Mouse (Mus musculus) lung, postnatal 25 days (tissue): Measurements from ENCODE around the gene Utrn.

Source experiments
- DNase-seq: peaks from one replicate; pipeline ENCODE4 v3.0.0; 2022; ENCODE audit warnings: low spot score

Utrn gene

DNA sequence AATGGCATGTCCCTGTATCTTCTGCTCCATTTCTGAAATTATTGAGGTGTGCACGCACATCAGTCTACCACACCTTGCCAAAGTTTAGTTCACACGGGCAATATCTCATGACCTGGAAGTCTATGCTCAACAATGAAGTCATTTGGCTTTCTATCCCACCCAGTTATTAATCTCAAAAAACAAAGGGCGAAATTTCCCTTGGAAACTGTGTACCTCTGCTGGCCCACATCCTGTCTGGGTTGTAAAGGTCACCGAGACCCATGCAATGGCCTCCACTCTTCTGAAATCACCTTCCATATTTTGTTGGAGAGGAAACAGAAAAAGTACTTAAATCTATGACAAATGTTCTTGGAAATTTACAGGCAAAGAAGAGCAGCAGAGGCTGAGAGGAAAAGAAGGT is 70.9 kb downstream of the Utrn start:
- DNase-seq, result no peak

DNA sequence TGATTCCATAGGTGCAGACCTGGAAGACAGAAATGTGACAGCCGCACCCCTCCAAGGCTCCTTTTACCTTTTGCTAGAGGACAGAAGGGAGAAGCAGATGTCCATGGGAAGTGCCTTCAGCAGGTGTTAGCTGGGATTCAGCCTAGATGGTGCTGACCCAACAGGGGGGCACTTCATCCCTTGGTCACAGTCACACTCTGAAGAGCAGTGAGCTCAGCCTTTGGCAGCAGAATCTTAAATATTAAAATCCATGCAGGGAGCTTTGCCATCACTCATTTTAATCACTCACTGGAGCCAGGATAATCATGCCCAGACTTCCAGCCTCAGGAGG is 72.7 kb downstream of the Utrn start:
- DNase-seq, result no peak

DNA sequence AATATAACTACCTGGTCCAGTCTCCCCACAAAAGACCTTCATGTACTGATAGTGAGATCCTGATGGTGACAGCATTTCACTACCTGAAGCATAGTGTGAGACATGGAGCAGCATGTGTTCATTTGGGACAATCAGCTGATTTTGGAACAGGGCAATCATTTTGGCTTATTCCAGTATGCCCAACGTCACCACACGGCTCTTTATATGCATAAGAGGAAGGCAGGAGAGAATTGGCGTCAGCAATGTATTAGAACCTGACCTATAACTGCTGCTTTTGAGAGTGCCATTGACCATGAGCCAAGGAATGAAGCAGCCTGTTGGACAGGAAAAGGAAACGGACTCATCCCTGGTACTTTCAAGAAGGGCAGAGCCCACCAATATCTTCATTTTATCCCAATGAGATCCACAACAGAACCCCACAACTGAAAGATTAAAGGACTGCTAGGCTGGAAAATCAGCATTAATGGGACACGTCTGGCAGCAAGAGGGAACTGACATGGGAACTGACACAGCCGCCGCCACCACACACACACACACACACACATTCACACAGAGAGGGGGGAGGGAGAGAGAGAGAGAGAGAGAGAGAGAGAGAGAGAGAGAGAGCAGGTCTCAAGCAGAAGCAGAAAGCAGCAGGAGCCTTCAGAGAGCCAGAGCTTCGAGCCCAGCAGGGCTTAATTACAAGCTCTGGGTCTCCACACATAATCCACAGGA is 73.2 kb downstream of the Utrn start:
- DNase-seq, result no peak

DNA sequence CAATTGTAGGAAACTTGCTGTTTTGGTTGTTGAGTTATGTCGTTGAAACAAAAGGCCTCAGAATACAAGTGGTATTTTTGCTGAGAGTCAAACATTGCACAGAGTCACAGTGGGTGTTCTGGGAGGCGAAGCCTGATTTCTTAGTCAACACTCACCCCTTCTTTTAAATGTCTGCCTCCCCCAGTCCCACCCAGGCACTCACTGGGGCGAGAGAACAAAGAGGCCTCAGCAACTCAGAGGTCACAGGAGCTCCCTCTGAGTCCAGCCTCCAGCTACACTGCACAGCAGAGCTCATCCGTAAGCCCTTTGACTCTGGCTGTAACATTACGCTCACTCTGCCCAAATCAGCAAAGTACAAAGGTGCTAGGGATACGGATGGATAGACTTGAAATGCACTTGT is 77.1 kb downstream of the Utrn start:
- DNase-seq, result no peak

DNA sequence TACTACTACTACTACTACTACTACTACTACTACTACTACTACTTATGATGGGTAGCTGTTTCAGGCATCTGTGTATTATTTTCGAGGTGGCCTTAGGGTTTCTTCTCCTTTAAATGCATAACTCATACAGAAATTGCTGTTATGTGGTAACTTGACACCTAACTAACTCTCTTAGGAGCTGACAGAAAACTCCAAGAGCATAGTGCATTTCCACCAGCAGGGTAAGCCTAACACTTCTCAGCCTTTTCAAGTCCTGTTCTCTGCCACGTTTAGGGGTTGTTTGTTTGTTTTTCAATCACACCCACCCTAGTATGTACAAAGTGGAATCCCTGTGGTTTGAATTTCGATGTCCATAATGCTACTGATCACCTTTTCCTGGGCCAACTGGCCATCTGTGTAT is 78.3 kb downstream of the Utrn start:
- DNase-seq, result no peak

DNA sequence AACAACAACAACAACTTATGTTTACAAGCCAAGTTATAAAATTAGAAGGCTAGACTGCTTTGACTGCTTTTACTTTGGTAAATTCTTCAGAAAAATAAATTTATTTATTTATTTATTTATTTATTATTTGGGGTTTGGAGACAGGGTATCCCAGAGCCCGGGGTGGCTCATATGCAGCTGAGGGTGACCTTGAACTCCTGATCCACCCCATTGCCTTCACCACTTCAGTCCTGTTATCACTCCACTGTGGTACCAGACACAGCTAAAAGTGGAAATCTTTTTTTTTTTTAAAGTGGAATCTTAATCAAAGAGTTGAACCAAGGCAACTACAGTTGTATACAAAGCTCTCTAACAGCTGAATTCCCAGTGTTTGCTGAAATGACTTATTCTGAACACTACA is 80.6 kb downstream of the Utrn start:
- DNase-seq, result no peak

DNA sequence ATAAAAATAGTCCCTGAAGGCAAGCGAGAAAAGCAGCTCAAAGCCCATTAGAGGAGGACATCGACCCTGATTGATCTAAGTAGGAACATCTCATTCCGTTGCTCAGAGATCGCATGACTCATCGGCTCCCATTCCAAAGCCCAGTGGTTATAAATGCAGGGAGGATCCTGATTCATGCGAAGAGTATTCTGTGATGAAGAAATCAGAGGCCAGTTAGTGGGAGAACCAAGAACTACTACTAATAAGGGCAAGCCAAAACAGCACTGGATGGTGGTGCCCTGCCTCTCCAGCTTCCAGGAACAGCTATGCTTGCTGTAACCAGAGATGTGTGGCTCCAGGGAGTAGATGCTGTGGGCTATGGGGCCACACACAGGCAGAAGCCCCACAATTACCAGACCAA is 81.2 kb downstream of the Utrn start:
- DNase-seq, result peak; percentile 50

DNA sequence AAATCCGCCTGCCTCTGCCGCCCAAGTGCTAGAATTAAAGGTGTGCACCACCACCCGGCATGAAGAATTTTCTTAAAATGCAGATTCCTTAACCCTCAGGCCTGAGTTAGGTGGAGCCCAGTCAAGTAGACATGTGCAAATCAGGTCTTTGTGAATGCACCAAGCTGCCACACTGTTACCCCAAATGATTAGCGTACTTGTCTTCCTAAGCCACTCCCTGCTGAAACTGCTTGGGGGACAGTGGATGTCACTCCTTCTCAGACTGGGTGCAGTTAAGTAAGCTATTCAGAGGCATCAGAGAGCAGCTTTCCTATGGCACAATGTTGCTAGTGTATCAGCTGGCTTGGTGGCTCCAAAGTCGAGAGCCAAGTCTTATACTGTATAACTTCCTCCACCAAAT is 83.9 kb downstream of the Utrn start:
- DNase-seq, result no peak

DNA sequence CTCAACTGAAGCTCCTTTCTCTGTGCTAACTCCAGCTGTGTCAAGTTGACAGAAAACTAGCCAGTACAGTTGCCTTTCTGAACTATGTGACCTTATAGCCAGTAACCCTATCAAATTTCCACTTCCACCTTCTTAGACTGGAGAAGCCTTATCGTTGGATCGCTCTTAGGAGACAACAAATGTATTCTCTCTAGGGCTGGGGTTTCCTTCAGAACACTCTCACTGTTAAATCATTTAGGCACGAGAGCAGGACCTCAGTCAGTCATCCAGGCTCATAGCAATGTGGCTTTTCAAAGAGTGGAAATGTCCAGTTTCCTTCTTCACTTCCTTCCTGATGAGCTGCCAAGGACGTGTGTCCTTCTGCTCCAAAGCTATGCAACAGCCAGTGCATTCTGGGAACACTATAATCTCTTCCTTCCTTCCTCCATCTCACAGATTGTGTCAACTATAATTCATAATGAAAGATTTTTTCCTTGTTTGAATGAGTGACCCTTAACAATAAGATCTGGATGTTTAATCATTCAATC is 87.7 kb downstream of the Utrn start:
- DNase-seq, result peak; percentile 43

DNA sequence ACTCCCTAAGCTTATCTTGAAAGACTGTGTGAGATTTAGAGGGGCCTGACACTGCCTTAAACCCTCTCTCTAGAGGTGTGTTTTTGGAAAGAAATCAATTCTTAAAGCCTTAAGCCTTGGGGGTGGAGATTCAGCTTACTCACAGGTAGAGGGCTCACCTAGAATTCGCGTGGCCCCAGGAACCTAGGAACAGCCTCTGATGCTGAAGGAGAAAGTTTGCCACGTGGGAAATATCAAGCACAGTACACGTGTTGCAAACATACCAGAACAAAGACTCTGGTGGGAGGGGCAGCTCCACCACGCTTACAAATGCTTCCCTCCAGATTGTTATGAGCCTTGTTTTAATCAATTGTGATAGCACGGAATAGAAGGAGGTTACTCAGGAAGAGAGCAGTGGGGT is 96.0 kb downstream of the Utrn start:
- DNase-seq, result peak; percentile 21

DNA sequence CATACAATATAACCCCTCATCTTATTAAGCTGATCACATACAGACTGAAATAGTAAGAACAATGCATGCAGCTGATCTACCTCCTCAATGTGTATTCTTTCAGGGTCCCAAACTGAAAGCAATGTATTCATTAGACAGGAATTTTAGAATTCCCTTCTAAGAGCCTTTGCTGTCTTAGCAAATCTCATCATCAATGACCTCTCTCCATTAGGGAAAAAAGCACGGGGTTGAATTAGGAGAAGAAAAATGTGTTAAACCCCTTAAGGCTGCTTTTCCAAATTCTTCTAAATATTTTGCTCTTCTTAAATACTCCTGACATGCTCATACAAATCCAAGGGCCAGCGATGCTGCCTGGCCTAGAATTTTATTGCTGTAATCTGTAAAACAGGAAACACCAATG is 97.7 kb downstream of the Utrn start:
- DNase-seq, result no peak

DNA sequence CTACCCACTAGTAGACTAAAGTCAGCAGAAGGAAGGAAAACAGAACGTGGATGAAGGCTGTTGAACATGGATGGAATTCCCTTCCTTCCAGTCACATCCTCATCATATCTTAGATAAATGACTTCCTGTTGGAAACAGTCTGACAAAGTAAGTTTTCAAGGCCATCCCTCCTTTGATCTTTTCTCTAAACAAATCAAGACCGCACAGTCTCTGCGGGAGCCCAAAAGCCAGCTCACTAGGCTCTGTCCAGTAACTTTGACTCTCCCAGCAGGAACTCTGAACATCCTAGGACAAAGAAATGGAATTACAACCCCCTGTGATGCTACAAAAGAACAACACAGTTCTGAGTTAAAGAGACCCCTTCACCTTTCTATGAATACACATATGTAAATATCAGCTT is 106.5 kb downstream of the Utrn start:
- DNase-seq, result no peak

DNA sequence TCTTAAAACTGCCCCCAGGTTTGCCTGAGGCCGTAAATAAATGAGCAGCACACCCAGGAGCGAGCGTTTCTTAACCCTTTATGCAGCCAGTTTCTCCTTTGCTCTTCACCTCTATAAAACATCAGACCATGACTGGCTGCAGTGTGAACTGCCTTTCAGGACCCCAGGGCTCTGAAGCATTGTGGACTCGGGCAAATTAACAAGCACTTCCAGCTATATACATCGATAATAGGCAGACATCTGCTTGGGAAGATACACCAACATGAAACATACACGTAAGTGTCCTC is 110.5 kb downstream of the Utrn start:
- no peak for DNase-seq

DNA sequence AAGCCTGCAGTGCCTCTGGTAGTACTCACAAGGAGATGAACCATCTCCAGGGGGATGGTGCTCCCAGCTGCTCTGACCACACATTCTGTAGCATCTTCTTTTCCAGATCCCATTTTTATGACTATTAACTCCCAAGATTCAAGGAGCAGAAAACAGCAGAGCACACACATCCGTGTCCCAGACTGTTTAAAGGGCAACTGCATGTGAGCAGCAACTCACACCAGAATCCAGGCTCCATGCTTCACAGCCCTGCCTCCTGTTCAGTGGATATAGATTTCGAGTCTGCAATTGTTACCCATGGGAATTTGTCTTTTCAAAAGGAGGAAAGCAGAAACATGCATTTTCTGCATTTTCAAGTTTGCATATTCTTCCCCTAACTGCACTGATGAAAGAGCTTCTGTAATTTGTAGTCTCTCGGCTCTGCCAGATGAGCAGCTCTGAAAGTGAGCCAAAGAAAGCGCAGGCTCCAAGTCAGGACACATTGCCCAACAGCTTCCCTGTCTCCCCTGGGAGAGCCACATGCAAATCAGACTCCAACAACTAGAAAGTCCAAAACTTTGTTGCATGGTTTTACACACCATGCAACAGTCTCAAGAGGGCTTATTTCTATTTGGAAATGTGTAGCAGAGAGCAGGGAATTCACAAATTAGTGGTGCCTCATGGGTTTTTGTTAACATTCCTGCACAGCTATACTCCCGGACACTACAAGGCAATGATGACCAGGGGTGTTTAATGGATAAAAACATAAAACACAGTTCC is 111.0 kb downstream of the Utrn start:
- DNase-seq, result peak; percentile 57

DNA sequence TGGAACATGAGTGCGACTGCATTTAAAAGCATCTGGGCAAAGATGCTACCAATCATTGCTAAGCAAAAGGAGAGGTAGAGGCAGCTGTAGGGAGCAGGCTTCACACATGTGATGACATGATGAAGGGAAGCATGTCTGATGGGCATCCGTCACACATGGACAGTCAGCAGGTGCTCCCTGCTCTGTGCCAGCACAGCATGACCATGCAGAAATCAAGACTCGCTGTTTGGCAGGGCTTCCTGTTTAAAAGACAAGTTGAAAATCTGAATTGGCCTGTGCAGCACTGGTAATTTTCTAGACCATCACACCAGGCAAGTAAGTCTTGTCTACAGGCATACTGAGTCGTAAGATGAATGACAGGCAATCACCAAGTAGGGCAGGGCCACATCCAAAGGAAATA is 112.5 kb downstream of the Utrn start:
- DNase-seq, result no peak

DNA sequence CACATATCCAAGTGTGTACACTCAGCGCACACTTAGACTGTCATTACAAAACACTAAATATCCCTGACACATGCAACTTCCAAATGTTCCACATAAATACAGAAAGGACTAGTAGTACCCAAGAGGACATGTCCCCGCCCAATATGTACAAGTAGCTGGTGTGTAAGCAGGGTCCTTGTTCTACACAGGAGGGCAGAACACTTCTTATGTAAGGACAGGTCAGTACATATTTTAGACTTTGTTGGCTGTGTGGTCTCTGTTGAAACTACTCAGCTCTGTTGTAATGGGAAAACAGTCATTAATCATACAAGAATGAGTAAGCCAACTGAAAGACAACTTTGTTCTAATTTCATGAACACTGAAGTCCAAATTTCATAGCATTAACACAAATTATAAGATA is 114.3 kb downstream of the Utrn start:
- peak; percentile 47 for DNase-seq

DNA sequence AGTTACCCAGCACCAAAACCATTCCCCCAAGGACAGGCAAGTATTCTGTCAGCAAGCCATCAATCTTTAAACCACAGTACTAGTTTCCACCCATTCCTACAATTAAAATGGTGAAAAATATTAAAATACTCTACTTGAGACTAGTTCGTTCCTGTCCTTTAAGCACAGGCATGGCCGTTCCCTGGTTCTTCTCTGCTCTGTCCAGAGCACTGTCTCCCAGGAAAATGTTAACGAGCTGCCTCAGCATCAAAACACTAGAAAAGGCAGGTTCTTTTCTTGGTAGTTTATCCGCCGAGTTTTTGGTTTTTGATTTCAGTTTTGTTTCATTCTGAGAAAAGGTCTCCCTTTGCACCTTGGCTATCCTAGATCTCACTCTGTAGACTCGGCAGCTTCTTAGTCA is 115.0 kb downstream of the Utrn start:
- DNase-seq, result no peak

DNA sequence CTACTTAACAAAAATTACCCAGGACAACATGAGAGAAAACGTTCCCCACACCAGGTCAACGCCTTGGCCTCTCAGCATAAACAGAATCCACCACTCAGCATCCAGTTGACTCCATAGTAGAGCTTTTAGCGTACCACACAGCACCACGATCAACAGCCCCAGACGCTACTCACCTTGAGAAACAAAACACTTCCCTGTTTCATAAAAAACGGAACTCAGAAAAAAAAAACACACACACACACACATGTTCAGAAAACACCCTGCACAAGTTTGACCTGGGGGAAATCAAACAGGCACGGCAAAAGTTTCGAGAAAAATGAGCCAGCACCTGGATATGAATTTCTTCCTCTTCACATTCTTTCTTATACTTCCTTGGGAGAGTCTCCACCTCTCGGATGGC is 125.4 kb downstream of the Utrn start:
- no peak for DNase-seq

DNA sequence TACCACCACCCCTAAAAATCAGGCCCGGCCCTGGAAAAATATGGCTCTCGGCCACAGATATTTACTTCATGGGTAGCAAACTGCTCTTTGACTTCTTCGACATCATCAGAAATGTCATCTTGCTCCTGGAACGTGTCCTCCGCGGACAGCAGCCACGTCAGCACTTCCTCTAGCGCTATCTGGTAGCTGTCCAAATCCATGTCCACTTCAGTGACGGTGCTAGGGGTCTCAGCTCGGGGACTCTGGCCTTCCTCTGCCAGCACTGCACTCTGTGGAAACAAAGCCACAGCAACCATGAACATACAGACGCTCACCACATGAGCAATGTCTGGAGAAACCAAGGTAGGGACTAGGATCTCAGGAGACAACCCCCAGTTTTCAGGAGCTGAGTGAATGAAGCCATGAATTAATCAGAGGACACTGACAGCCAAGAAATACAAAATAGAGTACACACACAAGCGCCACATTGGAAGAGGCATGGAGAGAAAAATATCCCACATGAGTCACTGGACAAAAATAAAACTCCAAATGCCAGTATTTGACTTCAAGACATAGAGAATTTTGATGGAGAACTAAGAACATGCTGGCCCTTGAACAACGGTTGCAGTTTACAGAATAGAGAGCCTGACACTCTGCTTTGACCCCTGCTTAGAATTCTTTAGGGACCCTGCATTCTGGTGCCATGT is 129.7 kb downstream of the Utrn start:
- DNase-seq, result no peak

DNA sequence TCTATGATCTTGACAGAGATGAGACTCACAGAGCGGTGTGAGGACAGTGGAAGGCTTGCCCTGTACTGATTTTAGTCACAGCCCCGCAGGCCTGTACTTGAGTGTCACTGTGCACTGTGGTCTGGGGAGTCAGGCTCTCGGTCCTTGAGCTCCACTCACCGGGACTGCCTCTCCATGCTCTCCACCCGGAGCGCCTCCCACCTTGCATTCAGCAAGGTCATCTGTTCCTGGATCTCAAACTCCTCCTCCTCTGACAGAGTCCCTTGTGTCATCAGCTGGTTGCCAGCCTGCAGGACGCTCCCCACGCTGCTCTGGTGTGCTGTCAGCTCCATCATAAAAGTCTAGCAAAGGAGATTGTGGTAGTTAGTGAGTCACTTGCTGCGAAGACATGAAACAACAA is 131.2 kb downstream of the Utrn start:
- DNase-seq, result no peak

DNA sequence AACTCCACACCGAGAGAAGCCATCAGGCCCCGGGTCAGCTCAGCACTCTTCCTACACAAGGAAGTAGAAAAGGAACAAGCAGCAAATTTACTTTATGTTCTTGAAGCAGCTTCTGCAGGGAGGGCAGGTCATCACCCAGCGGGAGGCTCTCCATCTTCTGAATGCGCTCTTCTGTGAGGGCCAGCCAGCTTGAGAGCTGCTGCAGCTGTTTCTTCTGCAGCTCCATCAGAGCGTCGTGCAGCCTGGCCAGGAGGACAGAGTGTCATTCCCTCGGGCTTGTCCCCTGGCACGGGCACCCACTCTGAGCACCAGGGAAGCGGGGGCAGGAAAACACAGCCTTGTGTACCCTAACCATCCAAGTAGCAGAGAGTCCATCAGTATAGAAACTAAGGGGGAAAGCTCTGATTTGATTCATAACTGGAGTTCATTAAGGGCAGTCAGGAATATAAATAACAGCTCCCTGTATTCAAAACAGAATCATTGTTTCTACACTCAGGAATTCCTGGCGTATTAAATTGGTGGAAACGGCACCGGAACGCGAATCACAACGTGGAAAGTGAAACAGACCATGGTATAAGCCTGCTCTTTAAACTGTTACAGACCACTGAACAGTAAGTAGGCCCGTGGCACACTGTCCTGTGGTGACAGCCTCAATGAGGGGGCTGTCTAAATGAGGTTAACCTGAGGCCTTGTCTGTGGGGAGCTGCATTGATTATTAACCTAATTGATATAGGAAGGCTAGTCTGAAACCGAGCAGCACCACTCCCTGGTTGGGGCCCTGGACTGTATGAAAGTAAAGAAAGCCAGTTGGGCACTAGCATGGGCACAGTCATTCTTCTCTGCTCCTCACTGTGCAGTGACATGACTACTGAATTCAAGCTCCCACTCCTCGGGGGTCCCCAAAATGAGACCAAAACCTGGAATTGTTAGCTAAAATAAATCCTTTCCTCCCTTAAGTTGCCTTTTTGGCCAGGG is 132.0 kb downstream of the Utrn start:
- DNase-seq, result peak; percentile 43

DNA sequence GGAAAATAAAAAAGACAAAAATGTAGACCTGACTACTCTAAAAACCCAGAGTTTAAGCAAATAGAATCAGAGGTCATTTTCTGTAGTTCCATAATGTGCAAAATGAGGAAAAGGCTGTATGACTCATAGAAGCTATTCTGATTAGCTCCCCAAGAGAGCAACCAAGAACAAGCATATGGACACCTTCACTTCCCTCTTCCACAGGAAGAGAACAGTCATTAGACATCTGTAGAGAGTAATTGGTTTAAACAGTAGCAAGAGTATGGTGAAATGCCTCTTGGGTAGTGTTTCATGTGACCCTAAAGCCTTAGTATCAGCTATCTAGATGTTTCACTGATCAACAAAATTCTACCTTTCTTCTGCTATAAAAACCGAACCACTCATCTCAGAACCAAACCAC is 133.5 kb downstream of the Utrn start:
- DNase-seq, result no peak
